Mouse (Mus musculus): ENCODE data around the gene Tnfsfm13.

Tnfsfm13 gene

GRCm38 (mm10) chr11:69681314-69682208 lies 14.3 kb downstream of the Tnfsfm13 start, which contains the start of gene Senp3:
TSS of gene Senp3 (minus strand) at chr11:69682084.
- CTCF ChIA-PET, result interaction anchor here (0.7 to 1.0 kb wide), 2 partner anchors 94 to 115 kb away, joined by 3 to 4 read pairs; no protein-coding TSS in a partner anchor

- CTCF ChIA-PET, result interaction anchor here (0.5 to 0.7 kb wide), 4 partner anchors 14 to 161 kb away, joined by 3 to 20 read pairs (median 4); no protein-coding TSS in a partner anchor
These were observed 15.6 kb downstream of the Tnfsfm13 start for GRCm38 (mm10) chr11:69680136-69680855.

DNA sequence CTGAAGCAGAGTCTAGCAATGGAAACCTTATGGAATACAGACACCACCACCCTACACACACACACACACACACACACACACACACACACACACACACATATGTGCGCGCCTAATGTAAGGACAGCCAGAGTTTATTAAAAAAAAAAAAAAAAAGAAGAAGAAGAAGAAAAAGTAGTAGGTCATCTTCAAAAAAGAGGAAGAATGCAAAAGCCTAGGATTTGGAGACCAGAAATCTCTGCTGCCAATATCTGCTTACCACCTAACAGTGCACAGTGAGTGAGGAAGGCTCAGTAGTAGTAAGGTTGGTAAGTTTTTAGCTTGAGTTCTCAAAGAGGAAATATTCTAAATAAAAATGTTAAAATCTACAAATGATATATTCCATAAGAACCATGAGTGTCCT lies 16.8 kb downstream of the Tnfsfm13 start:
- CTCF ChIA-PET, result no interaction called here

- CTCF ChIA-PET, result interaction anchor here (0.7 kb wide), 1 partner anchor 79 kb away, joined by 3 read pairs; no protein-coding TSS in a partner anchor
These were observed 23.6 kb downstream of the Tnfsfm13 start, which contains the start of gene Eif4a1 for GRCm38 (mm10) chr11:69672211-69672706. TSS of gene Eif4a1 (minus strand) at chr11:69672423.

DNA sequence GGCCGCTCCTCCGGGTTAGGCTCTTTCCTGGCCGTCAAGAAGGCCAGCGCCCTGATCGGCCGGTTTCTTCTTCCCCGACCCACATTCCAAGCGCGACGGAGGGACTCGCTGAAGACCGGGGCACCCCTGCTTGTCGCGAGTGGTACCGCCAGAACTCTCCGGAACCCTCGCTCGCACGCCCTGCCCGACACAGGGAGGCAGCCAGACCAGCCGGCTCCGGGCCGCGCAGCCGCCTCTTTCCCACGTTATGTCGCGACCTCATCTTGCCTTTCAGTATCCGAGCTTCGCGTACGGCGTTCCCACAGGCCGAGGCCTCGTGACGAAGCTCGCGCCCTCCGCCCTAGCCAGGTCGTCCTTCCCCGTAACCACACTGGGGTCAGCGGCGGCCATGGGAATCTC lies 24.2 kb downstream of the Tnfsfm13 start:
- CTCF ChIA-PET, result interaction anchor here (0.7 kb wide), 1 partner anchor 80 kb away, joined by 3 read pairs; no protein-coding TSS in a partner anchor

- CTCF ChIA-PET, result no interaction called here
These were observed 24.8 kb downstream of the Tnfsfm13 start for GRCm38 (mm10) chr11:69670786-69671725.

DNA sequence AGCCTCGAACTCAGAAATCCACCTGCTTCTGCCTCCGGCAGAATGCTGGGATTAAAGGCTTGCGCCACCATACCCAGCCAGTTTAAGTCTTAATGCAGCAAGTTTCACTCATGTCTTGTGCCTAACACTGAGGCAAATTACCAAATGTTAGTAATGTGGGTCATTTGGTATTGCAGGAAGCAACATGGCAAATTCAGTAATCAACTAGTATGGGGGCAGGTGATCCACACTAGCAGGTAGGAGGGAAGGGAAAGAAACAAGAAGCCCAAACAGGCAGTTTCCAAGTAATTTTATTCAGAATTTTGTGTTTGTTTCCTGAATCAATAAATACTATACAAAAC lies 29.3 kb downstream of the Tnfsfm13 start:
- CTCF ChIA-PET, result interaction anchor here (0.6 kb wide), 1 partner anchor 13 kb away, joined by 3 read pairs; no protein-coding TSS in a partner anchor

- CTCF ChIA-PET, result interaction anchor here (0.6 kb wide), 1 partner anchor 14 kb away, joined by 3 read pairs; no protein-coding TSS in a partner anchor
These were observed 29.8 kb downstream of the Tnfsfm13 start, which contains the start of gene Cd68 for GRCm38 (mm10) chr11:69665961-69666664. TSS of gene Cd68 (minus strand) at chr11:69666153.

DNA sequence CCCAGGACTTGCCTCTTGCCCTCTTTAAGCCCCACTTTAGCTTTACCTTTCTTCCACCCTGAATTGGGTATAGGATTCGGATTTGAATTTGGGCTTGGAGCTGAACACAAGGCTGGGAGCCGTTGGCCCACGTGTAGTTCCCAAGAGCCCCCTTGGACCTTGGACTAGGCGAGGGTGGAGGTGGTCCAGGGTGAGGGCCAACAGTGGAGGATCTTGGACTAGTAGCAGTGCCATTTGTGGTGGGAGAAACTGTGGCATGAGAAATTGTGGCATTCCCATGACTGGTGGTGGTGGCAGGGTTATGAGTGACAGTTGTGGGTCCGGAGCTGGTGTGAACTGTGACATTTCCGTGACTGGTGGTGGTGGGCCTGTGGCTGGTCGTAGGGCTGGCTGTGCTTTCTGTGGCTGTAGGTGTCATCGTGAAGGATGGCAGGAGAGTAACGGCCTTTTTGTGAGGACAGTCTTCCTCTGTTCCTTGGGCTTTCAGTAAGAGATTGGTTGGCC lies 30.4 kb downstream of the Tnfsfm13 start:
- CTCF ChIA-PET, result interaction anchor here (0.5 kb wide), 1 partner anchor 18 kb away, joined by 3 read pairs; no protein-coding TSS in a partner anchor

DNA sequence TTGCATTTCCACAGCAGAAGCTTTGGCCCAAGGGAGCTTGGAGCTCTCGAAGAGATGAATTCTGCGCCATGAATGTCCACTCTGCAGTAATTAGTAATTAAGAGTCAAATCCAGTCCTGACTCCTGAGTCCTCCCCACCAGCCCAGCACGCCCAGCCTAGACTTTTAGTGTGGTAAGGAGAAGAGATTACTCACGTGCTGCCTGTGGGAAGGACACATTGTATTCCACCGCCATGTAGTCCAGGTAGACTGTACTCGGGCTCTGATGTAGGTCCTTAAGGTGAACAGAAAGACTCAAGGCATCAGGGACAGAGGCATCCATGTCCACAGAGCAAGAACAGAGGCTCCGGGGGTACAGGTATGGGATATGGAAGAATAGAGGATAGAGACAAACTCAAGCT lies 31.1 kb downstream of the Tnfsfm13 start:
- CTCF ChIA-PET, result interaction anchor here (0.5 kb wide), 1 partner anchor 17 kb away, joined by 3 read pairs; no protein-coding TSS in a partner anchor

- CTCF ChIA-PET, result no interaction called here
These were observed 32.1 kb downstream of the Tnfsfm13 start for GRCm38 (mm10) chr11:69663795-69664194.

DNA sequence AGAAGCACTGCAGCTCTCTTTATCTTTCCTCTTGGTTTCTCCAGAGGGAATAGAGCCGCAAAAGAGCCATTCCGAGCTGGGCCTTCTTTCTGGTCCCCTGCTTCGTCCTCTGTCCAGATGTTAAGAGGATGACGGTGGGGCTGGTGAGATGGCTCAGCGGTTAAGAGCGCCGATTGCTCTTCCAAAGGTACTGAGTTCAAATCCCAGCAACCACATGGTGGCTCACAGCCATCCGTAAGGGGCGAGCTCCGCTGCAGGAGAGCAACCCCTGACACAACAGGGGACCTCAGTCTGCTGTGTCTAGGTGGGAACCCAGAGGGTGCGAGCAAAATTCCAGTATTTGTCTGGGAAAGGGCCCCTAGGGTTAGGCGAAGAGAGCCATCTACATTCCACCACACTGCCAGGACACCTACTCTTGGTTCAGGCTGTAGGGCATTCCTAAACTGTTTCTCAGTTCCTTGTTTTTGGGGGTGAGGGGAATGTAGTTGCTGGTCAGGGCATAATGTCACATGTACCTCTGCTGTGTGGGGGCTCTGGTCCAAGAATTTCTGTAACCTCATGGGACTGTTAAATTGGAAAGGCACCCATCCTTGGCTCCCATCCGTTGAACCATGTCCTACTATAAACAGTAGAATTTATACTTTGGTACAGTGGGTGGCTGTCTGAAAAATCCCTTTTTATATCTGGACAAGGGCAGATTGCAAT lies 32.8 kb downstream of the Tnfsfm13 start:
- CTCF ChIA-PET, result no interaction called here

GRCm38 (mm10) chr11:69662213-69662966 lies 33.5 kb downstream of the Tnfsfm13 start, which contains the start of gene Mpdu1:
TSS of gene Mpdu1 (minus strand) at chr11:69662642.
- CTCF ChIA-PET, result interaction anchor here (1.1 kb wide), 1 partner anchor 11 kb away, joined by 3 read pairs; no protein-coding TSS in a partner anchor

GRCm38 (mm10) chr11:69661221-69661881 lies 34.5 kb downstream of the Tnfsfm13 start:
- CTCF ChIA-PET, result interaction anchor here (1.1 kb wide), 1 partner anchor 10 kb away, joined by 3 read pairs; no protein-coding TSS in a partner anchor

DNA sequence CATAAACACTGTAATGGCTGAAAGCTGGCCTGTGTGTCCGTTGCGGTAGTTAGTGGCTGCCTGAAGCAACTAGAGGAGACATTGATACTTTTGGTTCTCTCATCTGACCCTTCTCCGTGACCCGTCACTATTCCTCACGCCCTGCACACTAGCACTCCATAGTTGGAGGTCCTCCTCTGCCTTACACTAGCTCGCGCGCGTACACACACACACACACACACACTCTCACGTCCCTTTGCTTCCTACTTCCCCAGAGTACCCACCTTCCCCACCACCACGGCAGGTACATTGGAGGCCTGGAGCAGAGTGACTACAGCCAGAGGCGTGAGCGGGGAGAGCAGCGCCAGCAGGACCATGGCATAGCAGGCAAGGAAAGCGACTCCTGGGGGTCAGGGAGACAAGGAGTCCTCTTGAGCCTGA lies 38.4 kb downstream of the Tnfsfm13 start:
- CTCF ChIA-PET, result interaction anchor here (0.7 kb wide), 1 partner anchor 169 kb away, joined by 3 read pairs; no protein-coding TSS in a partner anchor

DNA sequence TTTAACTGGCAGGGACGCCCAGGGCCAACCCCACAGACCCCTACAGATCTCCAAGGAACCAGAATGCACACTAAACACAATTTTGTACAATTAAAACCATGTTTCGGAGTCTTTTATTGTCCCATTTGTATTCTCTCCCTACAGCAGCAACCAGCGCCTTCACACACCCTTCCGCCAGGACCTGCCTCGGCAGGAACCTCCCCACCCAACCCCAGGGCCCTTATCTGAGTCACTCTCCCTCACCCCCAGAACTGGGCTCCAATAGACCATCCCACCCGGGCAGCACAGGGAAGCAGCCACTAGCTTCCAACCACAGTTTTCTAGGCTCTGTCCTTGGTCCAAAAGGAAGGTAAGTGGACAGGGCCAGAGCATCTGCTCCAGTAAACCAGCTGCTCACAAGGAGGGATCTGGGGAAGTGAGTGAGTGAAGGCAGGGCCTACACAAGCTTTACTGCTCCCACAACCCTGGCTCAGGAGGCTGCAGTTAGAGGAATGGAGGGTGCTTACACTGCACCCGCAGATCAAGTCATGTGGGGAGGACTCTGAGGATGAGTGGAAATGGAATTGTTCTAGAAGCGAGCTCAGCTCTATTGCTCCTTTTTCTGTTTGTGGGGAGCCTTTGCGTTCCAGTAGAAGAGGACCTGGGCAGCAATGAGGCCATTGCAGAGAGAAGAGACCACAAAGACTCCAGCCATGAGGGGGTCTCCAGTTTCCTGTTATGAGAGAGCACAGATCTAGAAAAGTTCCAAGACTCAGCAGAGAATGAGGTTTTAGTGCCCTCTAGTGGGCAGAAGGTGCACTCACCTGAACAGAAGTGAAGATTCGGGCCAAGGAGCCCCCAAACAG lies 39.1 kb downstream of the Tnfsfm13 start:
- CTCF ChIA-PET, result interaction anchor here (0.6 to 0.7 kb wide), 2 partner anchors 26 to 170 kb away, joined by 3 to 5 read pairs; no protein-coding TSS in a partner anchor

Measured in spleen, embryonic (tissue).